Mouse (Mus musculus): ENCODE data around the gene Uvrag. TPM values are rescaled to one million over a fixed set of nuclear protein-coding genes. Genes with fewer than 3 reads are reported as not detected.
A peak's percentile ranks its signal among the peaks of the same experiment; 100 is the strongest.

Uvrag gene
- total and polyA plus RNA-seq, 2 experiments, result 12.2 to 18.3 TPM

DNA sequence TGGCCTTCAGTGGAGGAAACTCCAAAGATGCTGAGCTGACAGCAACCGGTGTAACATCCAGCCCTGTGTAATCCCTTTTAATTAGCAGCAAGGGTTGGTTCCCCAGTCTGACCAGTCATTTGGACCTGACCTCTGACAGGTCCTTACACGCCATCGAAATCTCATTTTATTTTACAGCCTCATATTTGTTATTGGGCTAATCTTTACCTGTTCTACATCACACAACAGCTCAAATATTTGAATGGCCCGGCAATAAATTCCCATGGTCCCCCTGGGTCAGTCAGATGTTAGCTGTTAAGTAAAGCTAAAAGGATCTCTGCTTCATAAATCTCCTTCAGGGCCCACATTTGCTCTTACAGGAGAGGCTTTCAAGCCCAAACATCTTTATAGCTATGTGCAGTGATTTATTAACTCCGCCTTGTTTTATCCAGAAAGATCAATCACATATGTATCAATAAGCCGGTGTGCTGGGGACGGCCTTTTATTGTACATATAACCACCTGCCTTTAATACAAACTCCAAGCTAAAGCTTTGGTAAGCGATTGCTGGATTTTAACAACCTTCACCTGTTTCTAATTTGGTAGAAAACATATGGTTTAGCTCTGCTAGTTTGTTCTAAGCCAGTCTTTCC lies 183.7 kb downstream of the Uvrag start:
- Histone ChIP-seq H3K27me3 (ENCODE audit: control insufficient read depth, insufficient read depth, low read length) (no peaks in the 10 kb centered on the region), H3K9ac (ENCODE audit: low read depth, low read length) (no peak overlapping the region), H3K4me3 (ENCODE audit: insufficient read depth, low read depth, low read length) (no peak overlapping the region), H3K4me1 (ENCODE audit: control insufficient read depth, insufficient read depth, low read length) (no peaks in the 10 kb centered on the region), H3K27ac (replicated peaks; ENCODE audit: insufficient read depth, low read depth, low read length) (no peak overlapping the region), H3K36me3 (ENCODE audit: control insufficient read depth, insufficient read depth, low read length) (peaks cover 2% of the 10 kb centered on the region; the same call in 1 of the 2 replicates), H3K79me2 (ENCODE audit: control insufficient read depth, insufficient read depth, low read length) (no peaks in the 10 kb centered on the region; the same call in 1 of the 2 replicates)
- DNase-seq (ENCODE audit: extremely low read depth, low read depth, low spot score), result no peak
- WGBS, result 89% methylated on average over 8 of the region's 8 CpGs
- TF ChIP-seq POLR2A (IDR thresholded peaks at IDR 0.05; ENCODE audit: extremely low read depth, insufficient read depth, low read length) (no peak), CTCF (IDR thresholded peaks at IDR 0.05; ENCODE audit: low read depth, low read length) (no peak)

DNA sequence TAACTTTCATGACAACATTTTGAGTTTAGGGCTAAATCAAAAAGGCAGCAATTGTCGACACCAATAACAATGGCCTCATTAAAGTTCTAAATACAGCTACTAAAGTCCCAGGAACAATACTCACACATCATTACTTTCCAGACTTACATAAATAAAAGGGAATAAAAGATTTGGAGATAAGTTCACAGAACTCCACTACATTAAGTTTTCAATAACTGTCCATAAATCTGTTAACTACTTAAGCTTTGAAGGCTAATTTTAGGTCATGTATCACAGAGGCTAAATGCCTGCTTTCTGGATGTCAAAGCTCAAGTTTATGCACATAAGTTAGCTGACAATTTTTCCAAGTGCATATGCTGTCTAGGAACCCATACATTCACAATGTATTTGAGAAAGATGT lies 184.3 kb downstream of the Uvrag start:
- Histone ChIP-seq H3K4me3 (ENCODE audit: insufficient read depth, low read depth, low read length) (no peak overlapping the region), H3K27me3 (ENCODE audit: control insufficient read depth, insufficient read depth, low read length) (no peaks in the 10 kb centered on the region), H3K79me2 (ENCODE audit: control insufficient read depth, insufficient read depth, low read length) (no peaks in the 10 kb centered on the region; the same call in 1 of the 2 replicates), H3K9ac (ENCODE audit: low read depth, low read length) (no peak overlapping the region), H3K27ac (replicated peaks; ENCODE audit: insufficient read depth, low read depth, low read length) (no peak overlapping the region), H3K4me1 (ENCODE audit: control insufficient read depth, insufficient read depth, low read length) (no peaks in the 10 kb centered on the region), H3K36me3 (ENCODE audit: control insufficient read depth, insufficient read depth, low read length) (peaks cover 2% of the 10 kb centered on the region; the same call in 1 of the 2 replicates)
- no peak for DNase-seq (ENCODE audit: extremely low read depth, low read depth, low spot score)
- 98% methylated on average over 1 of the region's 1 CpGs for WGBS
- TF ChIP-seq POLR2A (IDR thresholded peaks at IDR 0.05; ENCODE audit: extremely low read depth, insufficient read depth, low read length), result no peak
- no peak for TF ChIP-seq CTCF (IDR thresholded peaks at IDR 0.05; ENCODE audit: low read depth, low read length)

DNA sequence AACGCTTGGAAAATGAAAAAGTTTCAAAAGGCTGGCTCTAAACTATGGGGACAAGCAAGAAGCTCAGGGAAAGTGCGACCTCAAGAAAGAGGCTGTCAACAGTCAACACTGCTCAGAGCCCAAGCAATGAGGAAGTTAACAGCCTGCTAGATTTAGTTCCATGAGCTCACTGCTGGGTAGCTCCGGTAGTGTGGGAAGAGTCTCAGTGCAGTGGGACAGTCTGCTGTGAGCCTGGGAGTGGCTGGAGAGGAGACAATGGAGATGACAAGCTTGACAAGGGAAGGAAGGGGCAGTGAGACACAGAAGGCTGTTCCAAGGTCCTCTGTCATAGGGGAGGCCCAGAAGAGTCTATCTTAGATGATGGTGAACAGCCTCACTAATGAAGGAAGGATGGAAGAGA lies 187.3 kb downstream of the Uvrag start:
- Histone ChIP-seq H3K36me3 (ENCODE audit: control insufficient read depth, insufficient read depth, low read length) (peaks cover 2% of the 10 kb centered on the region; the same call in 1 of the 2 replicates), H3K27me3 (ENCODE audit: control insufficient read depth, insufficient read depth, low read length) (no peaks in the 10 kb centered on the region), H3K9ac (ENCODE audit: low read depth, low read length) (no peak overlapping the region), H3K4me1 (ENCODE audit: control insufficient read depth, insufficient read depth, low read length) (no peaks in the 10 kb centered on the region), H3K4me3 (ENCODE audit: insufficient read depth, low read depth, low read length) (no peak overlapping the region), H3K27ac (replicated peaks; ENCODE audit: insufficient read depth, low read depth, low read length) (no peak overlapping the region), H3K79me2 (ENCODE audit: control insufficient read depth, insufficient read depth, low read length) (peaks cover 2% of the 10 kb centered on the region; the same call in 1 of the 2 replicates)
- TF ChIP-seq POLR2A (IDR thresholded peaks at IDR 0.05; ENCODE audit: extremely low read depth, insufficient read depth, low read length), result no peak
- no peak for TF ChIP-seq CTCF (IDR thresholded peaks at IDR 0.05; ENCODE audit: low read depth, low read length)
- DNase-seq (ENCODE audit: extremely low read depth, low read depth, low spot score), result no peak
- WGBS, result 85% methylated on average over 3 of the region's 3 CpGs

DNA sequence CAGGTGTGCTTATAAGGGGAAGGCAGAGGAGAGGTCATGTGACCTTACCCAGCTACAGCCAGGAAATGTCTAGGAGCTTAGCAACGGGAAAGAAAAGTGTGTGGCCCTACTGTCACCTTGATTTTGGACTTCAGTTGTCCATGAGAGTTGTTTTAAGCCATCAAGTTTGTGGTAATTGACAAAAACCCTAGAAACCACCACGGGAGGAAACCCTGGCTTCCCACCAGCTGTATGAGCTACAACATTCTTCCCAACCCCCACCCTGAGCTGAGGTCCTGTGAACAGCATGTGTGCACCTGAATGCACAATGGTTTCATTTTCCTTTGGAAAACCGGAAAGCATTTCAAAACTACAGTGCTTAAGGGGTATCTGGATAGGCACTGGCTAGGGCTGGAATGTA lies 196.0 kb downstream of the Uvrag start:
- Histone ChIP-seq H3K9ac (ENCODE audit: low read depth, low read length) (no peak overlapping the region), H3K79me2 (ENCODE audit: control insufficient read depth, insufficient read depth, low read length) (peaks cover 6% of the 10 kb centered on the region; the same call in 1 of the 2 replicates), H3K4me3 (ENCODE audit: insufficient read depth, low read depth, low read length) (no peak overlapping the region), H3K36me3 (ENCODE audit: control insufficient read depth, insufficient read depth, low read length) (no peaks in the 10 kb centered on the region), H3K4me1 (ENCODE audit: control insufficient read depth, insufficient read depth, low read length) (peaks cover 5% of the 10 kb centered on the region; the same call in 1 of the 2 replicates), H3K27me3 (ENCODE audit: control insufficient read depth, insufficient read depth, low read length) (no peaks in the 10 kb centered on the region), H3K27ac (replicated peaks; ENCODE audit: insufficient read depth, low read depth, low read length) (no peak overlapping the region)
- no peak for DNase-seq (ENCODE audit: extremely low read depth, low read depth, low spot score)
- TF ChIP-seq CTCF (IDR thresholded peaks at IDR 0.05; ENCODE audit: low read depth, low read length), result no peak
- TF ChIP-seq POLR2A (IDR thresholded peaks at IDR 0.05; ENCODE audit: extremely low read depth, insufficient read depth, low read length), result no peak
- WGBS, result 43% methylated on average over 3 of the region's 3 CpGs

DNA sequence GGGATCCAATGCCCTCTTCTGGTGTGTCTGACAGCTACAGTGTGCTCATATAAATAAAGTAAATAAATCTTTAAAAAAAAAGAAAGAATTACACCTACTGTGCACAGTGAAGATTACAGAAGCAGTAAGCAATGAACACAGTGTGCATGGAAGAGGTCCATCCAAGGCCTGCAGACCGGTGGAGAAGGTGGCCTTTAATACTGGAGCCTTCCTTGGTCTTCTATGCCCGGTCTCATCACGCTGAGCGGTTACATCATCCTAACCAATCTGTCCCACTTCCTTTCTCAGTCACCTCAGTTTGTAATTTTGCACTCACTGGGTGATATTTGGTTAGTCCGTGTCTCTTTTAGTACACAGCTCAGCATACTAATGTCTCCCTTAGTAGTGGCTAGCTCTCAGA lies 197.3 kb downstream of the Uvrag start:
- H3K27me3 ChIP-seq (ENCODE audit: control insufficient read depth, insufficient read depth, low read length), result no peaks in the 10 kb centered on the region
- H3K27ac ChIP-seq (replicated peaks; ENCODE audit: insufficient read depth, low read depth, low read length), result no peak overlapping the region
- no peak for DNase-seq (ENCODE audit: extremely low read depth, low read depth, low spot score)
- peaks cover 5% of the 10 kb centered on the region; the same call in 1 of the 2 replicates for H3K4me1 ChIP-seq (ENCODE audit: control insufficient read depth, insufficient read depth, low read length)
- H3K9ac ChIP-seq (ENCODE audit: low read depth, low read length), result no peak overlapping the region
- WGBS, result 82% methylated on average over 5 of the region's 5 CpGs
- H3K79me2 ChIP-seq (ENCODE audit: control insufficient read depth, insufficient read depth, low read length), result peaks cover 4% of the 10 kb centered on the region; the same call in 1 of the 2 replicates
- TF ChIP-seq CTCF (IDR thresholded peaks at IDR 0.05; ENCODE audit: low read depth, low read length) (no peak), POLR2A (IDR thresholded peaks at IDR 0.05; ENCODE audit: extremely low read depth, insufficient read depth, low read length) (no peak)
- H3K36me3 ChIP-seq (ENCODE audit: control insufficient read depth, insufficient read depth, low read length), result peaks cover 4% of the 10 kb centered on the region; the same call in 1 of the 2 replicates
- no peak overlapping the region for H3K4me3 ChIP-seq (ENCODE audit: insufficient read depth, low read depth, low read length)

DNA sequence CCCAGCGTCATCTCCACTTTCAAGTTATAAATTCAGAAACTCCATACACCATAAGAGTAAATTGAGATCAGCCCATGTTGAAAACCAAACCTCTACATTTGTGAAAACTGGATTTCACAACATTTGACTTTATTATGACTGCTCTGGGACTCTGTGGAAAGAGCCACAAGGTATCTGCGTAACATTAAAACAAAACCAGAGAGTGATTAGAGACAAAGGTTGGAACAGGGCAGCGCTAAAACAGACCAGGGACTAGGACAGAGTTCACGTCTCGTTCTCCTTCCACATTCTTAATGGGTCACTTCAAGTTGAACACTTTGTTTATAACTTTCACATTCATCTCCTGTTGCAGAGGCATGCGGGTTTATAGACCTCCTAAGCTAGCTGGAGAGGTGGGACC lies 198.2 kb downstream of the Uvrag start:
- H3K27ac ChIP-seq (replicated peaks; ENCODE audit: insufficient read depth, low read depth, low read length), result no peak overlapping the region
- WGBS, result 56% methylated on average over 6 of the region's 6 CpGs
- peaks cover 6% of the 10 kb centered on the region; the same call in 1 of the 2 replicates for H3K36me3 ChIP-seq (ENCODE audit: control insufficient read depth, insufficient read depth, low read length)
- no peak overlapping the region for H3K4me3 ChIP-seq (ENCODE audit: insufficient read depth, low read depth, low read length)
- H3K27me3 ChIP-seq (ENCODE audit: control insufficient read depth, insufficient read depth, low read length), result no peaks in the 10 kb centered on the region
- H3K79me2 ChIP-seq (ENCODE audit: control insufficient read depth, insufficient read depth, low read length), result 0 out of 2 replicates have a peak, but pooled peaks cover 4% of the 10 kb centered on the region
- H3K9ac ChIP-seq (ENCODE audit: low read depth, low read length), result no peak overlapping the region
- H3K4me1 ChIP-seq (ENCODE audit: control insufficient read depth, insufficient read depth, low read length), result peaks cover 5% of the 10 kb centered on the region; the same call in 1 of the 2 replicates
- TF ChIP-seq CTCF (IDR thresholded peaks at IDR 0.05; ENCODE audit: low read depth, low read length) (no peak), POLR2A (IDR thresholded peaks at IDR 0.05; ENCODE audit: extremely low read depth, insufficient read depth, low read length) (no peak)
- DNase-seq (ENCODE audit: extremely low read depth, low read depth, low spot score), result peak; percentile 65
